Mouse (Mus musculus) CD4-positive, CD25-positive, alpha-beta regulatory T cell, adult 2 months (primary cell): ENCODE data around the gene Rps19bp1.

Experiments
- DNase-seq: peaks from one replicate; pipeline ENCODE4 v3.0.0-alpha.2; 2012; ENCODE audit warnings: low read depth, low spot score

The Rps19bp1 gene

GRCm38 (mm10) chr15:80219211-80219610, 44.9 kb downstream of the Rps19bp1 start:
- DNase-seq: peak; percentile 88

- DNase-seq: no peak
These were observed 46.6 kb downstream of the Rps19bp1 start for GRCm38 (mm10) chr15:80217476-80217875.

- no peak for DNase-seq
These were observed 47.7 kb downstream of the Rps19bp1 start for GRCm38 (mm10) chr15:80216480-80216820.

GRCm38 (mm10) chr15:80215716-80216479, 48.2 kb downstream of the Rps19bp1 start:
- peak; percentile 83 for DNase-seq

GRCm38 (mm10) chr15:80213688-80214087, 50.4 kb downstream of the Rps19bp1 start:
- DNase-seq: no peak
